Mouse (Mus musculus) limb, embryonic 10.5 days (tissue): ENCODE results near the gene Mlx. TPM values are rescaled to one million over a fixed set of nuclear protein-coding genes. Genes with fewer than 3 reads are reported as not detected.
"Not testable (repeated sequence)": the region's sequence is repeated elsewhere in the genome, so short reads cannot be mapped to it uniquely, and the experiment has no call there.

Experiments
- DNase-seq: peaks from one replicate; pipeline ENCODE4 v3.0.0-alpha.2; 2017; ENCODE audit warnings: low spot score
- H3K27ac ChIP-seq: fragments of 300-500 bp; sonication (generic); 2 replicates; pipeline ENCODE4 v1.5.1; 2016; ENCODE audit warnings: mild to moderate bottlenecking
- H3K27me3 ChIP-seq: fragments of 300-500 bp; sonication (generic); 2 replicates; pipeline ENCODE4 v1.6.1; 2016; ENCODE audit warnings: low read depth, mild to moderate bottlenecking; ENCODE audit not compliant: poor library complexity, severe bottlenecking
- H3K36me3 ChIP-seq: fragments of 300-500 bp; sonication (generic); 2 replicates; pipeline ENCODE4 v1.6.1; 2016; ENCODE audit warnings: mild to moderate bottlenecking, moderate library complexity
- H3K4me1 ChIP-seq: fragments of 300-500 bp; sonication (generic); 2 replicates; pipeline ENCODE4 v1.6.1; 2016
- H3K4me3 ChIP-seq: fragments of 300-500 bp; sonication (generic); 2 replicates; pipeline ENCODE4 v1.5.1; 2016; ENCODE audit warnings: mild to moderate bottlenecking, moderate library complexity
- H3K9me3 ChIP-seq: fragments of 300-500 bp; sonication (generic); replicated peaks from 2 replicates; pipeline ENCODE4 v1.6.1; 2016; ENCODE audit warnings: mild to moderate bottlenecking
- WGBS: fragments of 180-500 bp; shearing (Covaris S2); methylation state at CpG from one replicate; pipeline ENCODE4 v1.1.7; 2016; 5-methylcytosine and 5-hydroxymethylcytosine counted together
- polyA plus RNA-seq: library from polyadenylated mRNA; unstranded; fragments of >200 nt; fragmentation: Nextera tagmentation; extraction: Ambion mirVana; gene quantifications from 2 replicates; pipeline ENCODE4 v1.2.1, GENCODE M21; 2016

The Mlx gene
- polyA plus RNA-seq, 1 experiment from 2014 or later: 49.6 TPM

- peaks cover 59% of the 10 kb centered on the region for H3K36me3 ChIP-seq
- peak within 1 kb of the TSS; percentile 89 for H3K27ac ChIP-seq
- H3K4me3 ChIP-seq: peak within 1 kb of the TSS; percentile 96
- peaks cover 31% of the 10 kb centered on the region for H3K4me1 ChIP-seq
- DNase-seq: peak; percentile 100
- H3K9me3 ChIP-seq: no peaks in the 10 kb centered on the region
- H3K27me3 ChIP-seq: no peaks in the 10 kb centered on the region
- under 1% methylated on average over 61 of the region's 61 CpGs for WGBS
Observed at GRCm38 (mm10) chr11:101119761-101120544, 32.9 kb downstream of the Mlx start, which contains the start of the genes Retreg3 and Tubg1. Gene Retreg3 (minus strand): TSS chr11:101119893. Gene Tubg1 (plus strand): TSS chr11:101119938.

GRCm38 (mm10) chr11:101120545-101121188, 33.6 kb downstream of the Mlx start:
- no peaks in the 10 kb centered on the region for H3K9me3 ChIP-seq
- WGBS: 26% methylated on average over 19 of the region's 19 CpGs
- peaks cover 60% of the 10 kb centered on the region for H3K36me3 ChIP-seq
- H3K4me3 ChIP-seq: peak overlapping the region; percentile 96
- DNase-seq: no peak
- peaks cover 31% of the 10 kb centered on the region for H3K4me1 ChIP-seq
- no peaks in the 10 kb centered on the region for H3K27me3 ChIP-seq
- peak overlapping the region; percentile 89 for H3K27ac ChIP-seq

- whole genome bisulfite sequencing: 97% methylated on average over 8 of the region's 8 CpGs
- H3K4me3 ChIP-seq, DNase-seq, H3K9me3 ChIP-seq, H3K27ac ChIP-seq, H3K27me3 ChIP-seq: not testable (repeated sequence)
- Histone ChIP-seq H3K4me1 (peaks cover 15% of the 10 kb centered on the region), H3K36me3 (peaks cover 62% of the 10 kb centered on the region)
Observed at GRCm38 (mm10) chr11:101124494-101124893, 37.4 kb downstream of the Mlx start.

GRCm38 (mm10) chr11:101125008-101125407, 37.9 kb downstream of the Mlx start:
- not testable (repeated sequence) for H3K4me3 ChIP-seq, H3K9me3 ChIP-seq, H3K27ac ChIP-seq, H3K27me3 ChIP-seq, DNase-seq
- peaks cover 62% of the 10 kb centered on the region for H3K36me3 ChIP-seq
- H3K4me1 ChIP-seq: peaks cover 14% of the 10 kb centered on the region
- 94% methylated on average over 9 of the region's 9 CpGs for WGBS

- 94% methylated on average over 1 of the region's 1 CpGs for WGBS
- peaks cover 54% of the 10 kb centered on the region for H3K36me3 ChIP-seq
- no peak overlapping the region for H3K27ac ChIP-seq
- 0 out of 2 replicates have a peak, but pooled peaks cover 3% of the 10 kb centered on the region for H3K27me3 ChIP-seq
- no peaks in the 10 kb centered on the region; the same call in 1 of the 2 replicates for H3K9me3 ChIP-seq
- no peak overlapping the region for H3K4me3 ChIP-seq
- peaks cover 7% of the 10 kb centered on the region; the same call in 1 of the 2 replicates for H3K4me1 ChIP-seq
- no peak for DNase-seq
Observed at GRCm38 (mm10) chr11:101127075-101127474, 40.0 kb downstream of the Mlx start.

DNA sequence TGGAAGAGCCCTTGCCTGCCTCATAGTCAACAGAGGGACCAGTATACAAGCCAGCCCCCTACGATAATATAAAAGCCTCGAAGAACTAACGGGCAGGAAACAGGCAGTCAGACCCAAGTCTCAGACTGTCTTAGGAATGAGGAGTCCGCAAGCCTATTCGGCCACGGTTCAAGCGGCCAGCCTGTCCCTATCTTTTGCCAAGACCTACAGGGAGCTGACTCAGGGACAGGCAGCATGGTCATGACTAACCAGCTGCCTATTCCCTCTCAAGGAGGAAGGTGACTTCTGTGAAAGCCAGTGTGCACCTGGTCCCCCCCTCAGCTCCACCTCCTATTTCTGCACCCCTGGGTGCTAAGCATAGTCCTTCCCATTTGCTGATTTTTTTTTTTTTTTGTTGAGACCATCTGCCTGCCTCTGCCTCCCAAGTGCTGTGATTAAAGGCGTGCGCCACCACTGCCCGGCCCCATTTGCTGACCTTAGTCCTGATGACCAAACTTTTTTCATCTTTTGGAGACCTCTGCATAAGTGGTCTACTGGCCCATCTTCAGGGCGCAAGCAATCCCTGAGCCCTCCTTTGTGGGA, 42.0 kb downstream of the Mlx start:
- H3K27me3 ChIP-seq: 0 out of 2 replicates have a peak, but pooled peaks cover 3% of the 10 kb centered on the region
- 86% methylated on average over 11 of the region's 11 CpGs for WGBS
- peaks cover 7% of the 10 kb centered on the region; the same call in 1 of the 2 replicates for H3K4me1 ChIP-seq
- H3K36me3 ChIP-seq: peaks cover 33% of the 10 kb centered on the region
- H3K27ac ChIP-seq: no peak overlapping the region
- no peak for DNase-seq
- H3K4me3 ChIP-seq: no peak overlapping the region
- H3K9me3 ChIP-seq: no peaks in the 10 kb centered on the region; the same call in 1 of the 2 replicates

DNA sequence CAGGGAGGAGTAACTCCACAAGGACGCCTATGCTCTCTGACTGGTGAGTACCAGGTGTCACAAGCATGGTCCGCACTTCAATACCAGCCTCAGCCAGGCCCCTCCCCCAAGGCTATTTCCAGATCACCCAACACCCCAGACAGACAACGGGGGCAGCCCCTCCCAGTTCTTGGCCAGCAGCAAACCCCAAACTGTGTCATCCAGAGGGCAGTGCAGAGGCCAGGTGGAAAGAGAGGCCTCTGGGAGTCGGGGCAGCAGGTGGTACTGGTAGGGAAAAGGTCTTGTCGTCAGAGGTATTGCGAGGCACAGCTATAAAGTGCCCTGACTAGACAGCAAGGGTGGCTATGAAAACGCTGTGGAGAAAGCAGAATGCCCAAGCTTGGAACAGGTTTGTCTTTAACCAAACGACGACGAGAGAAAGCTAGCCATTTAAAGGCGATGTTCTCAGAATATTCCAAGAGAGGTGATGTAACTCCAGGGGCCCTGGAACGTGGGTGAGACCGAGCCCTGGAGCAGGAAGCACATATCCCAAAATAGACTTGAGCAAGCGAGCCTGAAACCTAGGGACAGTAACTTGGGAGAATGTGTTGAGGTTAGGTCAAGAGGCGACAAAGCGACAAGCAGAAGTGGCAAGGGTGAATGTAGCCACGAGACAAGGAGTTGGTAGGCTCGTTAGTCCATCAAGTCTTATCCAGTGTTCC, 43.1 kb downstream of the Mlx start:
- peaks cover 7% of the 10 kb centered on the region; the same call in 1 of the 2 replicates for H3K4me1 ChIP-seq
- H3K27ac ChIP-seq: no peak overlapping the region
- 0 out of 2 replicates have a peak, but pooled peaks cover 3% of the 10 kb centered on the region for H3K27me3 ChIP-seq
- H3K4me3 ChIP-seq: no peak overlapping the region
- 47% methylated on average over 18 of the region's 18 CpGs for WGBS
- no peaks in the 10 kb centered on the region; the same call in 1 of the 2 replicates for H3K9me3 ChIP-seq
- H3K36me3 ChIP-seq: peaks cover 23% of the 10 kb centered on the region
- DNase-seq: no peak

- WGBS: 92% methylated on average over 2 of the region's 2 CpGs
- peaks cover 14% of the 10 kb centered on the region for H3K36me3 ChIP-seq
- H3K4me3 ChIP-seq: no peak overlapping the region
- H3K9me3 ChIP-seq: no peaks in the 10 kb centered on the region; the same call in 1 of the 2 replicates
- H3K27me3 ChIP-seq: 0 out of 2 replicates have a peak, but pooled peaks cover 3% of the 10 kb centered on the region
- no peak overlapping the region for H3K27ac ChIP-seq
- DNase-seq: no peak
- H3K4me1 ChIP-seq: peaks cover 7% of the 10 kb centered on the region; the same call in 1 of the 2 replicates
Observed at GRCm38 (mm10) chr11:101131187-101131586, 44.1 kb downstream of the Mlx start.

- Histone ChIP-seq H3K27me3 (0 out of 2 replicates have a peak, but pooled peaks cover 3% of the 10 kb centered on the region), H3K4me1 (peaks cover 7% of the 10 kb centered on the region; the same call in 1 of the 2 replicates), H3K4me3 (no peak overlapping the region), H3K36me3 (peaks cover 8% of the 10 kb centered on the region), H3K9me3 (no peaks in the 10 kb centered on the region), H3K27ac (no peak overlapping the region)
- DNase-seq: no peak
- WGBS: 92% methylated on average over 6 of the region's 6 CpGs
Observed at GRCm38 (mm10) chr11:101131701-101132100, 44.6 kb downstream of the Mlx start.

DNA sequence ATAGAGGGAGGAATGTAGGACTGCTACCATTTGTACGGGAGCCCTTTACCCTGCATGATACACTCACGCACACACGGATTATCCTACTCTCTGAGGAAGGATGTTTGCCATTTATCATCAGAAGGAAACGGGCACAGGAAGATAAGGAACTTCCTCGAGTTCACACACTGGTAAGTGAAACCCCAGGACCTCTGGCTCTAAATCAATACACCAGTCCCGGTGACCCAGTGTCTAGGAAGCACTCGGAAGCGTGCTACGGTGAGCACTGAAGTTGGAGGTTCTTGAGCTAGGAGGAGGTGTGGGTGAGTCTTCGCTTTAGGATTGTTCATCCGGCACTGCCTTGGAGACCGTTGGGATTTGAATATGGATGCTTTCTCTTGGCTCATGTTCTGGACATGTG, 46.0 kb downstream of the Mlx start:
- no peak for DNase-seq
- H3K4me1 ChIP-seq: peaks cover 7% of the 10 kb centered on the region; the same call in 1 of the 2 replicates
- H3K4me3 ChIP-seq: no peak overlapping the region
- H3K27ac ChIP-seq: no peak overlapping the region
- 0 out of 2 replicates have a peak, but pooled peaks cover 3% of the 10 kb centered on the region for H3K27me3 ChIP-seq
- no peaks in the 10 kb centered on the region for H3K36me3 ChIP-seq
- WGBS: 76% methylated on average over 12 of the region's 12 CpGs
- H3K9me3 ChIP-seq: no peaks in the 10 kb centered on the region

GRCm38 (mm10) chr11:101134217-101134865, 47.3 kb downstream of the Mlx start:
- WGBS: 90% methylated on average over 13 of the region's 13 CpGs
- DNase-seq: no peak
- Histone ChIP-seq H3K4me1 (peaks cover 14% of the 10 kb centered on the region), H3K4me3 (no peak overlapping the region), H3K9me3 (no peaks in the 10 kb centered on the region), H3K36me3 (no peaks in the 10 kb centered on the region), H3K27ac (no peak overlapping the region), H3K27me3 (peaks cover 4% of the 10 kb centered on the region; the same call in 1 of the 2 replicates)

DNA sequence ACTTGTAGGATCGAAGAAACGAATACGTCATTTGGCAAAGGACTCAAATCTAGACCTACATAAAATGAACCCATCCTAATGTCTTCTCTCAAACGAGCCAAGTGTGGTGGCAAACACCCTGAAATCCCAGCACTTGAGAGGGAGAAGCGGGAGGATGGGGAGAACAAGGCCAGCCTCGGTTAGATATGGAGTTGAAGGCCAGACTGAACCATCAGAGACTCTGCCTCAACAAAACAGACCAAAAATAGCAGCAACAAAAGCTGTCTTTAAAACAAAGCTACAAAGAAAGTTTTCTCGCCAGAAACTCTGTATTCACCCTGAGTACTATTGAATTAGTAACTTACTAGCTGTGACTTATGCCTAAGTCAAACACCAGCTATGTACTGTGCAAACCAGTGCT, 49.9 kb downstream of the Mlx start:
- WGBS: 86% methylated on average over 7 of the region's 7 CpGs

More for the DNA sequence above, 49.9 kb downstream of the Mlx start:
- Histone ChIP-seq H3K4me1 (peaks cover 14% of the 10 kb centered on the region), H3K9me3 (no peaks in the 10 kb centered on the region), H3K4me3 (no peak overlapping the region), H3K27me3 (peaks cover 27% of the 10 kb centered on the region), H3K27ac (no peak overlapping the region), H3K36me3 (no peaks in the 10 kb centered on the region)
- no peak for DNase-seq
